In the genomic region with DNA sequence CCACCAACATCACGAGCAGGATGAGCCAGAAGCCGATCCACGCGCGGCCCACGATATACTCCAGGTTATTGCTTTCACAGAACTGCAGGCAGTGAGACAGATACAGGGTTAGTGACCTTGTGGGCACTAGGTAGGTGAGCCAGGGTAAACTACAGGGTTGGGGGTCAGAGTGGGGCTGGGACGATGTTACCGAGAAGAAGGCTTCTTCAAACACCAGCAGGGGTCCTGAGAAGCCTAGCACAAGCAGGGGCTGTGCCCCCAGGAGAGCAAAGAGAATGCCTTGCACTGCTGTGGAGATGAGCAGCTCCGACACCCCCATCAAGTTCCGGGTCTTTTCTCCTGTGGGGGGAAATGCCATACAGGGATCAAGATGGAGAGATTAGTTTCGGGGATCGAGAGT, we compare ENCODE assay signal across 23 mouse cellular contexts. TPM values are rescaled to one million over a fixed set of nuclear protein-coding genes. Genes with fewer than 3 reads are reported as not detected.
DNase-seq lines count a peak whose midpoint lies in the region; ATAC-seq and TF ChIP-seq lines count a peak whose summit lies in the region.
"Had no signal": no experiment of that assay in that cellular context is flagged by ENCODE, and none has a peak within 500 bp of the region (broad histone marks: within the 10 kb centered on the region; RNA-seq: fewer than 3 reads in every experiment).

No protein-coding gene starts in this region.

- intact Hi-C loops in heart, postnatal 36 days (cut with DNase I), result no loop called here

- no peak for TF ChIP-seq EP300 in liver, embryonic 14.5 days (IDR thresholded peaks at IDR 0.05; ENCODE audit: low read depth)
- TF ChIP-seq EP300 in liver, postnatal 0 days (IDR thresholded peaks at IDR 0.05; ENCODE audit: low read depth), result no peak

- H3K9me3 ChIP-seq in liver, embryonic 12.5 days (replicated peaks), result no peaks in the 10 kb centered on the region
- no peaks in the 10 kb centered on the region for H3K9me3 ChIP-seq in liver, embryonic 14.5 days (ENCODE audit: control insufficient read depth, low read length)
- H3K9me3 ChIP-seq in liver, postnatal 0 days (ENCODE audit: low read length), result no peaks in the 10 kb centered on the region
- H3K9me3 ChIP-seq: embryonic facial prominence, embryonic 13.5 days; forebrain, embryonic 10.5 days; forebrain, embryonic 15.5 days; G1E; heart, embryonic 15.5 days; hindbrain, embryonic 10.5 days; intestine, embryonic 15.5 days had no signal

- peak; percentile 74 for DNase-seq in heart, adult 11 months
- no peak for DNase-seq in heart, postnatal 36 days
- no peak for DNase-seq in liver
- no peak for DNase-seq in liver, embryonic 14.5 days (ENCODE audit: low read depth in 3 of 3, low spot score in 3 of 3)
- DNase-seq in liver, postnatal 0 days, result no peak
- DNase-seq in kidney, adult 9 months, result no peak
- DNase-seq: adrenal gland, postnatal 10 days; cerebellum, adult 18-20 months; cerebellum, adult 9-11 months; cerebellum, postnatal 36 days; gastrocnemius, postnatal 25 days; heart, postnatal 14 days; kidney, adult 18-20 months had no signal

- TF ChIP-seq CTCF in liver, embryonic 14.5 days (IDR thresholded peaks at IDR 0.05; ENCODE audit: low read depth), result no peak
- TF ChIP-seq CTCF in liver, postnatal 0 days (IDR thresholded peaks at IDR 0.05; ENCODE audit: low read depth), result no peak

- peak overlapping the region; percentile 98; the same call in 1 of the 2 replicates for H3K9ac ChIP-seq in liver, embryonic 12.5 days
- H3K9ac ChIP-seq in liver, embryonic 14.5 days (replicated peaks), result no peak overlapping the region; the same call in 1 of the 2 replicates
- no peak overlapping the region for H3K9ac ChIP-seq in liver, postnatal 0 days (replicated peaks)
- H3K9ac ChIP-seq: embryonic facial prominence, embryonic 13.5 days; forebrain, embryonic 15.5 days; heart, embryonic 15.5 days; hindbrain, embryonic 14.5 days; intestine, embryonic 15.5 days had no signal

- H3K4me1 ChIP-seq in liver, embryonic 12.5 days, result peaks cover 89% of the 10 kb centered on the region
- H3K4me1 ChIP-seq in liver, embryonic 14.5 days (replicated peaks; ENCODE audit: control insufficient read depth in 2 of 2, insufficient read depth in 2 of 2, low read length in 1 of 2), result peaks cover 6 to 34% of the 10 kb centered on the region in 2 experiments
- no peaks in the 10 kb centered on the region; the same call in 1 of the 2 replicates for H3K4me1 ChIP-seq in liver, postnatal 0 days (ENCODE audit: insufficient read depth)
- H3K4me1 ChIP-seq: embryonic facial prominence, embryonic 13.5 days; forebrain, embryonic 15.5 days; heart, embryonic 15.5 days; intestine, embryonic 15.5 days had no signal

- peak overlapping the region; percentile 98 for H3K27ac ChIP-seq in liver, embryonic 12.5 days
- peak overlapping the region; percentile 47 for H3K27ac ChIP-seq in liver, embryonic 14.5 days
- H3K27ac ChIP-seq in liver, postnatal 0 days (ENCODE audit: low read depth), result no peak overlapping the region
- H3K27ac ChIP-seq: embryonic facial prominence, embryonic 13.5 days; forebrain, embryonic 10.5 days; forebrain, embryonic 15.5 days; heart, embryonic 15.5 days; hindbrain, embryonic 10.5 days; hindbrain, embryonic 14.5 days; intestine, embryonic 15.5 days had no signal

- peaks cover 83% of the 10 kb centered on the region for H3K27me3 ChIP-seq in liver, embryonic 12.5 days (replicated peaks)
- H3K27me3 ChIP-seq in liver, embryonic 14.5 days (ENCODE audit: control insufficient read depth, insufficient read depth, low read length), result no peaks in the 10 kb centered on the region
- 0 out of 2 replicates have a peak, but pooled peaks cover 12% of the 10 kb centered on the region for H3K27me3 ChIP-seq in liver, postnatal 0 days (ENCODE audit: insufficient read depth, low read length)
- H3K27me3 ChIP-seq: forebrain, embryonic 15.5 days had no signal

- H3K4me2 ChIP-seq in liver, embryonic 12.5 days, result peak overlapping the region; percentile 75
- H3K4me2 ChIP-seq in liver, embryonic 14.5 days (ENCODE audit: low read depth), result peak overlapping the region; percentile 98
- H3K4me2 ChIP-seq in liver, postnatal 0 days (ENCODE audit: low read depth, low read length), result peak overlapping the region; percentile 48
- H3K4me2 ChIP-seq: embryonic facial prominence, embryonic 13.5 days; forebrain, embryonic 15.5 days; heart, embryonic 15.5 days; hindbrain, embryonic 14.5 days; intestine, embryonic 15.5 days had no signal

- no peak for ATAC-seq in liver, embryonic 12.5 days
- no peak for ATAC-seq in liver, embryonic 14.5 days (ENCODE audit: insufficient read depth)
- ATAC-seq in liver, postnatal 0 days, result no peak
- ATAC-seq: forebrain, embryonic 15.5 days; intestine, embryonic 15.5 days had no signal

- H3K36me3 ChIP-seq in liver, embryonic 12.5 days, result peaks cover 100% of the 10 kb centered on the region
- peaks cover 100% of the 10 kb centered on the region for H3K36me3 ChIP-seq in liver, embryonic 14.5 days (replicated peaks; ENCODE audit: control insufficient read depth, insufficient read depth, low read depth)
- peaks cover 95% of the 10 kb centered on the region for H3K36me3 ChIP-seq in liver, postnatal 0 days (replicated peaks; ENCODE audit: insufficient read depth, low read length)
- H3K36me3 ChIP-seq: embryonic facial prominence, embryonic 13.5 days; forebrain, embryonic 10.5 days; forebrain, embryonic 15.5 days; G1E; heart, embryonic 15.5 days; hindbrain, embryonic 10.5 days; intestine, embryonic 15.5 days had no signal

- WGBS in liver, embryonic 12.5 days (ENCODE audit: insufficient replicate concordance), result 77% methylated on average over 12 of the region's 12 CpGs
- 78% methylated on average over 12 of the region's 12 CpGs for WGBS in liver, embryonic 14.5 days (ENCODE audit: insufficient replicate concordance)
- 77% methylated on average over 12 of the region's 12 CpGs for WGBS in liver, postnatal 0 days (ENCODE audit: insufficient replicate concordance)

- peak overlapping the region; percentile 83 for H3K4me3 ChIP-seq in liver, embryonic 12.5 days
- peak overlapping the region; percentile 1 to 94; a peak in 3 of 4 replicates for H3K4me3 ChIP-seq in liver, embryonic 14.5 days (ENCODE audit: insufficient read depth in 1 of 2, low read depth in 2 of 2, low read length in 2 of 2)
- no peak overlapping the region for H3K4me3 ChIP-seq in liver, postnatal 0 days (ENCODE audit: low read depth, low read length)
- H3K4me3 ChIP-seq: embryonic facial prominence, embryonic 13.5 days; forebrain, embryonic 10.5 days; forebrain, embryonic 15.5 days; heart, embryonic 15.5 days; hindbrain, embryonic 10.5 days; intestine, embryonic 15.5 days had no signal

RNA-seq across cellular contexts. Expression of a gene that starts 9.8 kb away (rescaled TPM):
- 1 to 10 TPM; 2.1 to 7.8 TPM for total RNA-seq in heart, postnatal 36 days (2021)
- polyA plus RNA-seq in liver, embryonic 12.5 days (2016; fragmentation: Nextera tagmentation; extraction: Ambion mirVana), result 913 and 972 TPM in 2 replicates
- 570 and 632 TPM in 2 replicates for polyA plus RNA-seq in liver, embryonic 14.5 days (2012; rRNA removed)
- polyA plus RNA-seq in liver, embryonic 14.5 days (2014; fragmentation: Nextera tagmentation; extraction: Ambion mirVana), result 606 and 703 TPM in 2 replicates
- polyA plus RNA-seq in liver, postnatal 0 days (2015; fragmentation: Nextera tagmentation; extraction: Ambion mirVana), result 311 and 329 TPM in 2 replicates

RNA-seq across cellular contexts. Expression of a gene that starts 36.6 kb away (rescaled TPM):
- 10 to 100 TPM; 57.2 to 60.4 TPM for total RNA-seq in heart, postnatal 36 days (2021)
- 97.2 and 98.8 TPM in 2 replicates for polyA plus RNA-seq in liver, embryonic 12.5 days (2016; fragmentation: Nextera tagmentation; extraction: Ambion mirVana)
- 19.9 and 34.7 TPM in 2 replicates for polyA plus RNA-seq in liver, embryonic 14.5 days (2012; rRNA removed)
- 42.5 and 48.8 TPM in 2 replicates for polyA plus RNA-seq in liver, embryonic 14.5 days (2014; fragmentation: Nextera tagmentation; extraction: Ambion mirVana)
- polyA plus RNA-seq in liver, postnatal 0 days (2015; fragmentation: Nextera tagmentation; extraction: Ambion mirVana), result 32.4 and 32.5 TPM in 2 replicates

RNA-seq across cellular contexts. Expression of a gene that starts 37.0 kb away (rescaled TPM):
- under 1 TPM in 1 of 2 experiments, not detected in 1; 0.19 TPM for total RNA-seq in heart, postnatal 36 days (2021)
- polyA plus RNA-seq in liver, embryonic 12.5 days (2016; fragmentation: Nextera tagmentation; extraction: Ambion mirVana), result 1.9 and 2.1 TPM in 2 replicates
- 1.4 and 1.9 TPM in 2 replicates for polyA plus RNA-seq in liver, embryonic 14.5 days (2012; rRNA removed)
- 1.0 and 1.2 TPM in 2 replicates for polyA plus RNA-seq in liver, embryonic 14.5 days (2014; fragmentation: Nextera tagmentation; extraction: Ambion mirVana)
- 1.8 and 2.4 TPM in 2 replicates for polyA plus RNA-seq in liver, postnatal 0 days (2015; fragmentation: Nextera tagmentation; extraction: Ambion mirVana)
- total RNA-seq: granulocyte monocyte progenitor cell, adult 5-6 weeks had no signal
- polyA plus RNA-seq: G1E had no signal

RNA-seq across cellular contexts. Expression of a gene that starts 51.6 kb away (rescaled TPM):
- 100 to 1,000 TPM; 174 to 183 TPM for total RNA-seq in heart, postnatal 36 days (2021)
- polyA plus RNA-seq in liver, embryonic 12.5 days (2016; fragmentation: Nextera tagmentation; extraction: Ambion mirVana), result 365 and 367 TPM in 2 replicates
- 167 and 187 TPM in 2 replicates for polyA plus RNA-seq in liver, embryonic 14.5 days (2012; rRNA removed)
- polyA plus RNA-seq in liver, embryonic 14.5 days (2014; fragmentation: Nextera tagmentation; extraction: Ambion mirVana), result 339 and 363 TPM in 2 replicates
- polyA plus RNA-seq in liver, postnatal 0 days (2015; fragmentation: Nextera tagmentation; extraction: Ambion mirVana), result 510 and 522 TPM in 2 replicates

RNA-seq across cellular contexts. Expression of a gene that starts 59.8 kb away (rescaled TPM):
- total RNA-seq in heart, postnatal 36 days (2021), result 10 to 100 TPM; 22.9 to 24.2 TPM
- 7.3 and 7.5 TPM in 2 replicates for polyA plus RNA-seq in liver, embryonic 12.5 days (2016; fragmentation: Nextera tagmentation; extraction: Ambion mirVana)
- 11.0 and 11.6 TPM in 2 replicates for polyA plus RNA-seq in liver, embryonic 14.5 days (2012; rRNA removed)
- polyA plus RNA-seq in liver, embryonic 14.5 days (2014; fragmentation: Nextera tagmentation; extraction: Ambion mirVana), result 3.6 and 4.7 TPM in 2 replicates
- polyA plus RNA-seq in liver, postnatal 0 days (2015; fragmentation: Nextera tagmentation; extraction: Ambion mirVana), result 4.5 and 4.6 TPM in 2 replicates

Comparison
In these comparisons a context has a peak if more than half of its experiments do, and no peak if none do; other contexts are left out.
1. H3K4me2 ChIP-seq: peak in every context shown above with its lines; median percentile 98 in liver, embryonic 14.5 days; 75 in liver, embryonic 12.5 days; 48 in liver, postnatal 0 days.